Mouse (Mus musculus) liver, postnatal 0 days (tissue): ENCODE results near the gene Map7.

Experiments used
- CTCF ChIP-seq: sonication (generic); IDR thresholded peaks from 2 replicates; pipeline ENCODE4 v1.5.1; 2016; ENCODE audit warnings: antibody characterized with exemption, low read depth
- EP300 ChIP-seq: IDR thresholded peaks from 2 replicates; pipeline ENCODE4 v1.6.1; 2016; ENCODE audit warnings: antibody characterized with exemption, low read depth, mild to moderate bottlenecking

- TF ChIP-seq CTCF = no peak
- TF ChIP-seq EP300 = no peak
Measured at GRCm38 (mm10) chr10:20281456-20281855, 133.2 kb downstream of the Map7 start.
